Mouse (Mus musculus) thymus, postnatal 0 days (tissue): Measurements from ENCODE around the gene Zbtb20. TPM values are rescaled to one million over a fixed set of nuclear protein-coding genes. Genes with fewer than 3 reads are reported as not detected.

Experiments used
- DNase-seq: peaks from one replicate; pipeline ENCODE4 v3.0.0-alpha.2; 2015; ENCODE audit warnings: low spot score
- polyA plus RNA-seq: library from polyadenylated mRNA; unstranded; fragments of >200 nt; fragmentation: Nextera tagmentation; extraction: Ambion mirVana; gene quantifications from 2 replicates; pipeline ENCODE4 v1.2.1, GENCODE M21; 2015

The Zbtb20 gene
- polyA plus RNA-seq, 1 experiment from 2014 or later, result 15.5 TPM

GRCm38 (mm10) chr16:43190390-43190789 is 314.7 kb downstream of the Zbtb20 start:
- no peak for DNase-seq

DNA sequence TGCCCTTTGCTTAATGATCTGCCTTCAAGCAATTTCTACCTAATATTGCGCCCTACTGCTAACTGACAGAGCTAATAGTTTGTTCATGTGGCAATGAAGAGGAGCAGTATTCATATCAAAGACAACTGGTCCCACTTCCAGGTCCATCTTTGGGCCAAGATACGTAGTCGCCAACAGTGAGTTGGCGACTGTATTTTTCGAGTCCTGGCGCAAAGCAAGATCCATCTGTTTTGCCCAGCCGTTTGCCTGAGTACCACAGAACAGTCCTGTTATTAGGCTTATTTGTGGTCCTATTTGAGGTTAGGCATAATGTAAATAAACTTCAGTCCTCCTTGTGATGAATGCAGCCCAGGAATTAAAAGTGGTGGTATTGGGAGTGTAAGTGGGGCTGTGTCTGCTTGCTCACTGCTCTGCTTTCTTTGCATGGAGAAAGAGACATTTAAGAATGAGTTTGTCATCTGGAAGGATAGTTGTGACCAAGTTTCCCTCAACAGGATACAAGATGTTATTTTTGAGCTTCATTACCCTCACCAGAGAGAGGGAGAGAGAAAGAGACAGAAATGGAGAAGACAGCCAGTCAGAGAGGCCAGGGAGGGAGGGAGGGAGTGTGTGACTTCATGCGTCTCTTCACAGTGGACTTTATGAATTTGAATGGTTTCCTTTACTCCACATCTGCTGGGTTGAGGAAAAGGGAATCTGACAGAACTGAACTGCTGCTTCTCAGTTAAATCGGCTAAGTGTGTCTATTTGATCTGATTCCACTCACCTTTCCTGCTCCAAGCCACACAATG is 315.6 kb downstream of the Zbtb20 start:
- no peak for DNase-seq

- no peak for DNase-seq
Measured at GRCm38 (mm10) chr16:43193631-43194239, 318.1 kb downstream of the Zbtb20 start.

GRCm38 (mm10) chr16:43217336-43218006 is 341.8 kb downstream of the Zbtb20 start:
- no peak for DNase-seq

DNA sequence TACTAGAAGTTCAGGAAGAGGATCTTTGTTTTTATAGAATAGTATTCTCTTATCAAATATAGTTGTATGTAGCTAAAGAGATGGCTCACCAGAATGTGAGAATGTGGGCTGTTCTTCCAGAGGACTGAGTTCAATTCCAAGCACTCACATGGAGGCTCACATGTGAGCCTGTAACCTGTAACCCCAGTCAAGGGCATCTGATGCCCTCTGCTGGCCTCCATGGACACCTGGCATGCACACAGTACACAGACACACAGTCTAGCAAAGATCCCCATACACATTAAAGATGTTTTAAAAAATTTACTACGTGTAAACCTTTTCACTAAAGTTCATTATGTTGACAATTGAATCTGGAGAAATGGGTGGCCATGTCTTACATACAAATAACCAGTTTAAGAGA is 343.7 kb downstream of the Zbtb20 start:
- no peak for DNase-seq

GRCm38 (mm10) chr16:43221313-43221712 is 345.6 kb downstream of the Zbtb20 start:
- DNase-seq, result no peak

GRCm38 (mm10) chr16:43230253-43230652 is 354.6 kb downstream of the Zbtb20 start:
- no peak for DNase-seq

DNA sequence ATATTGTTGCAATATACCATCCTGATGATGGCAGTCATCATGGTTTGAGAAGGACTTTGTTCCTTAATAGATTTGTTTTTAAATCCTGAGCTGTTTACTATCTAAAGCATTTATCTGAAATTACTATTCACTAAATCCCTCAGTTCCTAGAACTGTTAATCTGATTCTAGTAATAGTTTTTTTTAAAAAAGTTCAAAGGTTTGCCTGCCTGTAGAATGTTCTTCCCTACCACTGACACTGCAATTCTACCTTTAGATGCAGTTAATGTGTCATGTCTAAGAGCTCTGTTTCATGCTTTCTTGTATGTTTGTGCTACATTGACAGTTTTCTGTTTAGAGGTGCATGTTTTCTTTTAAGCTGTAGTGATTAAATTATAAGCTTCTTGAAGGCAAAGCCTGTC is 358.6 kb downstream of the Zbtb20 start:
- no peak for DNase-seq

- no peak for DNase-seq
Measured at GRCm38 (mm10) chr16:43235317-43235716, 359.6 kb downstream of the Zbtb20 start.

GRCm38 (mm10) chr16:43235721-43236159 is 360.1 kb downstream of the Zbtb20 start:
- DNase-seq, result no peak

- no peak for DNase-seq
Measured at GRCm38 (mm10) chr16:43237551-43237950, 361.9 kb downstream of the Zbtb20 start.

GRCm38 (mm10) chr16:43247026-43247425 is 371.3 kb downstream of the Zbtb20 start:
- no peak for DNase-seq

- DNase-seq, result no peak
Measured at GRCm38 (mm10) chr16:43253077-43253476, 377.4 kb downstream of the Zbtb20 start.

- no peak for DNase-seq
Measured at GRCm38 (mm10) chr16:43253746-43254145, 378.1 kb downstream of the Zbtb20 start.

GRCm38 (mm10) chr16:43256191-43256899 is 380.7 kb downstream of the Zbtb20 start:
- no peak for DNase-seq

GRCm38 (mm10) chr16:43256900-43257281 is 381.2 kb downstream of the Zbtb20 start:
- DNase-seq, result no peak

GRCm38 (mm10) chr16:43259466-43259865 is 383.8 kb downstream of the Zbtb20 start:
- no peak for DNase-seq

DNA sequence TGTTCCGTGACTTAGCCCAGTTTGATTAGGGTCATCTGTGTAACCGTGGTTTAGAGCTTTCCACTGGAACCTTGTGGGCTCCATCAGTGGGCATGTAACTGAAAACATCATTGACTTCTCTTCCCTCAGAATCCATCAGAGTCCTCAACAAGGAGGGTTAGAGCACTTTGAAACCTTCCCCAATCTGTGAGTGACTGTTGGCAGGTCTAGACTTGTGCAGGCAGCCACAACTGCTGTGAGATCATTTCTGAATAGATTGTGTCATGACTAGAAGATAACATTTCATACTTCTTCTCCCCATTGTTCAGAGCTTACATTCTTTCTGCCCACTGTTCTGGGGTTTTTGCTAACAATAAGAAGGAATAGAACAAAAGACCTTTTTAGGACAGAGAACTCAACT is 385.2 kb downstream of the Zbtb20 start:
- no peak for DNase-seq

DNA sequence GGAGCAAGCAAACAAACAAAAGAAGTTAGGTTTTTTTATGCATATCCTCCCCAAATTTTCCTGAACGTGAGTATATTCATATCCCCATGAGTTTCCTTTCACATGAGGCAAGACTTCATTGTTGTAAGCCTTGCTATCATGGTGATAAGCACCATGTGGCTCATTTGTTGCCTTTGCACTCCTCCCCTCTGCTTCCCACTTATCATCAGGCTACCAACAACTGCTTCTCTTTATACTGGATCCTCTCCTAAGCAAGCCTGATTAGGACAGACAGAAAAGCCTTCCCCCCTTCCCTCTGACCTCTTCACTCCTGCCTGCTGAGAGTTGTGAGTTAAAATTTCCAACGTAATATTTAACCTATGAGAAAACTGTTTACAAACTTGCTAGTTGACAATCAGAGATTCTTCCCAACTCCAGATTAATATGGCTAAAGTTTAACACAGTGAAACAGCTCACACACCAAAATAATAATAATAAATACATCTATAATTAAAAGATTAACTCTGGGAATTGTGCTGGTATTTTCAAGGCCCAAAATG is 398.4 kb downstream of the Zbtb20 start:
- DNase-seq, result no peak

GRCm38 (mm10) chr16:43276764-43277163 is 401.1 kb downstream of the Zbtb20 start:
- no peak for DNase-seq

DNA sequence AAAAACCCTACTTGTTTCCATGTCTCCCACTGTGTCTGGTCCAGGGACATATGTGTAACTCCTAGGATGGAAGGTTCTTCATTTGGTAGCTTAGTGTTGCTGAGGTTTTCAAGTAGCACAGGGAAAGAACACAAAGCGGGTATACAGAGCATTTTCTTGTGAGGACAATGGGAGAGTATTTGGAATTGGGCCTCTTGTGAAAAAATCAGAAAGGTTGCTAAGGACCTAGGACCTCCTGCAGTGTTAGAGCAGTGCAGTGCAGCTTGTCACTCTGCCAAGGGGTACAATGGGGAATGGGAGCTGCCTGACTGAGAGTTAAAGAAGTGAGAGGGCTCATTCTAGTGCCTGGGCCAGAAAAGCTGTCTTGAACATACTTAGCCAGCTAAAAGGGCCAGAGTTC is 410.6 kb downstream of the Zbtb20 start:
- no peak for DNase-seq
